Mouse (Mus musculus): Measurements from ENCODE around the gene Klk12.

The Klk12 gene

GRCm38 (mm10) chr7:43768597-43768996 lies at the start of gene Klk12:
Gene Klk12, plus strand, starts transcription at chr7:43768897.
- DNase-seq (ENCODE audit: extremely low read depth, low read depth), result no peak

DNA sequence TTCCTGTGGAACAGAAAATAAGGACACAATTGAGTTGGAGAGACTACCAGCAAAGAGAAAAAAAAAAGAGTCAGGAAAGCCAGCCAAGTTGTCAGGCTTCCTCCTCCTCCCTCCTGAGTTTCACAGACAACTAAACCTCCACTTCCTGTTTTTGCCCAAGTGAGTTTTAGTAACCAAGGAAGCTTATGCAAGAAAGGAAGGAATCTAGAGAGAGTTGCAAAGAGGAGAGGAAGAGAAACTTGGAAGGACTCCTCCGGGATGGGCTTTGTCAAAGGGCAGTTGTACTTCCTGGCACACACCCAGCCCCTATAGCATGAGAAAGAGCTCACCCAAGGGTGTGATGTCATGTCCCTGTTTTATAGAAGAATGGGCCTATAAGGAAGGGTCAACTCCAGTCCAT lies 20.9 kb upstream of the Klk12 start:
- no peak for DNase-seq (ENCODE audit: extremely low read depth, low read depth)

- DNase-seq (ENCODE audit: extremely low read depth, low read depth), result no peak
These were observed 15.9 kb upstream of the Klk12 start for GRCm38 (mm10) chr7:43752806-43753205.

DNA sequence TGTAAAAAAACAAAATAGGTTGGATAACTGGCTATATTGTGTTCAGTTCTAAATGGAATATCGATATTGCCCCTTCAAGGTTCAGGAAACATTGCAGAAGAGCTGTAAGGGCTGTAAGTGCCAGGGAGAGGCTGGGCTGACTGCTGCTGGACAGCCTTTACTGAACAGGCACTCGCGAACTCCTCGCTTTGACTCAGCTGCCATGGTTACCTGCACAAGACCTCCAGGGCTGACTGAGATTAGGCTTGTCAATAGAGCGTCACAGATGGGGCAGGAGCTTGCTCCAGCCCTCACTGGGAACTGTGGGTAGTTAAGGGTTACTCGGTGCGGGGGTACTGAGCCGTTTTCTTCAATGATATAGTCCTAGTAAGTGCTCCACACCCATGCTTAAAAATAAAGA lies 2.2 kb upstream of the Klk12 start:
- DNase-seq (ENCODE audit: extremely low read depth, low read depth), result no peak

- DNase-seq (ENCODE audit: extremely low read depth, low read depth), result no peak
These were observed 939 bp downstream of the Klk12 start for GRCm38 (mm10) chr7:43769636-43770035.

DNA sequence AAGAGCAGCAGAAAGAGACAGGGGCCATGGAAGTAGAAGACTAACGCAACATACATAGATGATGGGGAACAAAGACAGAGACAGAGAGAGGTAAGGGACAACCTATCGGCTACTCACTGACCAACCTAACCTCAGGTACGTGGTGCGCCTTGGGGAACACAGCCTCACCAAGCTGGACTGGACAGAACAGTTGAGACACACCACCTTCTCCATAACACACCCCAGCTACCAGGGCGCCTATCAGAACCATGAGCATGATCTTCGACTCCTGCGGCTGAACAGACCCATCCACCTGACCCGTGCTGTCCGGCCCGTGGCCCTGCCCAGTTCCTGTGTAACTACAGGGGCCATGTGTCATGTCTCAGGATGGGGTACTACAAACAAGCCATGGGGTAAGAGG lies 2.0 kb downstream of the Klk12 start:
- DNase-seq (ENCODE audit: extremely low read depth, low read depth), result no peak

DNA sequence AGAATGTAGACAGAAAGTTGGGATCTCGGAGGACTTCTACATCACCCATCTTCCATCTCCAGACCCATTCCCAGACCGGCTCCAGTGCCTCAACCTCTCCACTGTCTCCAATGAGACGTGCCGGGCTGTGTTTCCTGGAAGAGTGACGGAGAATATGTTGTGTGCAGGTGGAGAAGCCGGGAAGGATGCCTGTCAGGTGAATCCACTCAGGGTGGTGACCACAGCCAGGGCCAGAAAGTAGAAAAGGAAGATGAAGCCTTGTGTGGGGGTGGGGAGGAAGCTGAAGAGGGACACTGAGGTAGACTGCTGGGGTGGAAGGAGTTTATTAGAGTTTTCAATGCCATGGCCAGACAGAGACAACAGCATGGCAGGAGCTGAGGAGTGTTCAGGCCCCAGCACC lies 3.2 kb downstream of the Klk12 start:
- no peak for DNase-seq (ENCODE audit: extremely low read depth, low read depth)

- DNase-seq (ENCODE audit: extremely low read depth, low read depth), result no peak
These were observed 4.2 kb downstream of the Klk12 start for GRCm38 (mm10) chr7:43772901-43773300.

DNA sequence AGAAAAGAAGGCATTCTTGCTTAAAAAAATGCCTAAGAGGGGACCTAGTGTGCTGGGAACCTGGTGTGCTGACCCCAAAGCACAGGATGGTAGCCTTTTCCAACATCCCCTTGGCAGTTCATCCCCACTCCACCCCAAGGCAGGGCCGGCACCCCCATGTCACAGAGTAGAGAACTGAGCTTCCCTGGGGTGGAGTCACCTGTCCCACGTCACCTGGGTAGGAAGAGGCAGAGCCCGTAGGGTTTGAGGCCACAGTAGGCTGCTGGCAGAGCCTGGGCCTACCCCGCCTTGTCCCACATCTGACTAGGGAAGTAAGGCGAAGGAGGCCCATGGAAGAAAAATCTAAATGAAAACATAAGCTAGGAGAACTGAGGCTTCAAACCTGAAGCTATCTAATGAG lies 5.7 kb downstream of the Klk12 start, which contains the start of gene Klk11:
Gene Klk11, plus strand, starts transcription at position 241 of the 400 bp plus-strand sequence.
- DNase-seq (ENCODE audit: extremely low read depth, low read depth), result no peak

GRCm38 (mm10) chr7:43774802-43775201 lies 6.1 kb downstream of the Klk12 start:
- no peak for DNase-seq (ENCODE audit: extremely low read depth, low read depth)

DNA sequence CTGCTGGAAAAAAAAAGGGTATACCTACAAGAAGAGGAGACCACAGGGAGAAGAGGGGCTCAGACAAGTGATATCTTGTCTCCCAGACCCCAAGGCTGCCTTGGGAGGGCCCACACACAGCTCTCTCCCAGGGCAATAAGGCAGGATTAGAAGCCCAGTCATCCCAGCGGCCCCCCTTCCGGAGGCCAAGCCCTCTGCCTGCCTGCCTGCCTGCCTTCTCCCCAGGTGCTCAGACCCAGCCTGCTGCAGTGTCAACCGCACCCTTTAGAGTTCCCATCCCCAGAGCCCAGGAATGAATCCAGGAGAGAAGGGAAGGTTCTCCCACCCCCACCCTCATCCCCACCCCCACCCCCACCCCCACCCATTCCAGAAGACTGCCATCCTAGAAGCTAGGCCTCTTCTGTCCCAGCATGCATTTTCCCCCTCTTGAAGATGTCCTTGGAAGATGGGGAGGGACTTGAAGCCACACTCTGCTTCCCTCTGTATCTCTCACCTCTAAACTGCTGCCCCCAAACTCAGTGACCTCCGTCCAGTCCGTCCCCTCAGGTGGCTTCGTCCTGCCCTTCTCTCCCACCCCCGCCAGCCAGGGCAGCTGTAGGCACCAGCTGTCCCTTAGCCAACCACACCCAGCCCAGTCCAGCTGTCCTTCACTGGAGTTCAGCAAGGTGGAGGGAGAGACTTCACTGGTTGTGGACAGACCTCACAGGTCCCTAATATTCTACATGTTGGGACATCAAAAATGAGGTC lies 6.8 kb downstream of the Klk12 start:
- DNase-seq (ENCODE audit: extremely low read depth, low read depth), result no peak

DNA sequence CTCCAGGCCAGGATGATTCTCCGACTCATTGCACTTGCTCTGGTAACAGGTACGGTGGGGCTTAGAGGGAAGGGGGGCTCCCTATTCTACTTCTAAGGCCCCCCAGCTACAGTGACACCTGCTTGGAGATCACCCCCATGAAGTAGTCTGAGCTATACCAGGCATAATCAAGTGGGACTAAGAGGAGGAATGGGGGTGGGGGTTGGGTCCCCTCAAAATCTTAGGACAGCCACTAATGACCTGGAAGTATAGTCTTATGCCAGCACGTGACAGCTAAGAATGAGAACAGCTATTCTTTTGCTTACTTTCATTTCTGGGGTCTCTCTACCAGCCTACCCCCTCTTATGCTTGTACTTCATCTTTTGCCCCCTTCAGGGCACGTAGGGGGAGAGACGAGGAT lies 7.8 kb downstream of the Klk12 start:
- no peak for DNase-seq (ENCODE audit: extremely low read depth, low read depth)

DNA sequence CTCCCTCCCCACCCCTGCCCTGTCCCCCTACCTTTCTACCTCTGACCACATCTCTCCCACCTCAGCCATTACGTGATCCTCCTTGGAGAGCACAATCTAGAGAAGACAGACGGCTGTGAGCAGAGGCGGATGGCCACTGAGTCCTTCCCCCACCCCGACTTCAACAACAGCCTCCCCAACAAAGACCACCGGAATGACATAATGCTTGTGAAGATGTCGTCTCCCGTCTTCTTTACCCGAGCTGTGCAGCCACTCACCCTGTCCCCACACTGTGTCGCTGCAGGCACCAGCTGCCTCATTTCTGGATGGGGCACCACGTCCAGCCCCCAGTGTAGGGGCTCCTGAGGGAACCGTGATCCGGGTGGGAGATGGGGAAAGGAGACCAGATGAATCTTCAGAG lies 8.7 kb downstream of the Klk12 start:
- no peak for DNase-seq (ENCODE audit: extremely low read depth, low read depth)

DNA sequence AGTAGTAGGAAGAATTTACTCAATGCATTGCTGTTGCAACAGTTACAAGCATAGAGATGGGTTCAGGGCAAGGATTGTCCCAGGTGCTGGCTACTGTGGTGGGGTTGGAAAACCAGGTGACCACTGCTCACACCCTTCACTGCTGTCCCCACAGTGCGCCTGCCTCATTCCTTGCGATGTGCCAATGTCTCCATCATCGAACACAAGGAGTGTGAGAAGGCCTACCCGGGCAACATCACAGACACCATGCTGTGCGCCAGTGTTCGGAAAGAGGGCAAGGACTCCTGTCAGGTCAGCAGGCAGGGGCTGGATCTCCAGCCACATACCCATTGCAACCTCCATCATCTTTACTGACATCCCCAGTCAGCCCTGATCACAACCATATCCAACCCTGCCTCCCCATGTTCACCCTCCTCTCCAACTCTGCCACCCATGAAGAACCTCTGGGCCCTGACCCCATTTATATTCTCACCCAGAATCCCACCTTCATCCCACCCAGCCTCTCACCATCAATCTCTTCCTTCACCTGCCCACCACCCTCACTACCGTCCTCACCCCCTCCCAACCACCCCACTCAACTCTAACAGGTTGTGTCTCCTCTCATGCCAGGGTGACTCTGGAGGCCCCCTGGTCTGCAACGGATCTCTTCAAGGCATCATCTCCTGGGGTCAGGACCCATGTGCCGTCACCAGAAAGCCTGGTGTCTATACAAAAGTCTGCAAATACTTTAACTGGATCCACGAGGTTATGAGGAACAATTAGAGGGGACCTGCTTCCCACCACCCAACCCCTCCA lies 9.7 kb downstream of the Klk12 start:
- no peak for DNase-seq (ENCODE audit: extremely low read depth, low read depth)

DNA sequence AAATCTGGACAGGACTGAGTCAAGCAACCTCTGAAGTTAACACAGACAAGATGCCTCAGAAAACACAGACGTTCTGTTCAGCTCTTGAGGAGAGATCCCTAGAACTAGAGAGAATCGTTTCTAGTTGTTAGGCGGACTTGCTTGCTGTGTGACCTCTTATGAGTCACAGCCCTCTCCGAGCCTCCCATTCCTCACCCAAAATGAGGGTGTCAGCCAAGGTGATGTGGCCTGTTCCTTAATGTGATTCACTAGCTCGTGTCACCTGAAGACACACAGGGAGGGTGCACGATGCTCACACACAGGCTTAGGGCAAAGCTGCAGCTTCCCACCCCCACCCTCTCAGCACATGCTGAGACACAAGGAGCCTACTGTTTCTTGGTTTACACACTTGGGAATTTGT lies 11.5 kb downstream of the Klk12 start:
- no peak for DNase-seq (ENCODE audit: extremely low read depth, low read depth)

DNA sequence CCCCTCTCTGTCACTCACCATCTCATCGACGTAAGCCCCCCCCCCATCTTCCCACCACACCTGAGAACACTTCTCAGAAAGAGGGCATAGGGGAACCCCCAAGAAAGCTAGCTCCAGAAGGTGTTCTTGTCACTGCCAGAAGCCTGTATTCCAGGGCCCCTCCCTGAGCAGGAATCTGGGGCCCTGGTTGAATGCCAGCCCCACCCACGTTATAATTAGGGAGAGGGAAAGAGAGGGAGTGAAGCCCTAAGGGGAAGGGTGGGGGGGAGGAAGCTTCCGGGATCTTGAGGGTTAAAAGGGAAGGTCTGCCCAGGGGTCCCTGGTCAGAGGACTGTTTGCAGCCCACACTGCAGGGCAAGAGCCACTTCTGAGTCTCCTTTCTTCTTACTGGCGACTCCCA lies 12.0 kb downstream of the Klk12 start, which contains the start of gene Klk10:
Gene Klk10, plus strand, starts transcription at position 290 of the 400 bp plus-strand sequence.
- no peak for DNase-seq (ENCODE audit: extremely low read depth, low read depth)

DNA sequence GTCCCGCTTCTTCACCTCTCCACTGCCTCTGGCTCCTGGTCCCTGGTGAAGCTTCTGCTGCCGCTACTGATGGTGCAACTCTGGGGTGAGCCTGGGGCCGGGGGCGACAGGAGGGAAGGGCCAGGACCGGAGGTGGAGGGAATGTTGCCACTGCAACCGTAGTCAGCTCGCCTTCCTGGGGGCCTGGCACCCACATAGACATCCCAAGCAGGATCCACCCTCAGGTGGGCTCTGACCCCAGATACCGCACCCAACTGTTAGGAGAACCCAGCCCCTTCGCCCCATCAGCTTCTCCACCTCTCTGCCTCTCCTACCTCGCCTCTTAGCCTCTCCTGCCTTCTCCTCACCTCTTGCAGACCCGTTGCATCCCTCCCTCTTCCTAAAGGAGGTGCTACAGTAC lies 12.8 kb downstream of the Klk12 start:
- no peak for DNase-seq (ENCODE audit: extremely low read depth, low read depth)

DNA sequence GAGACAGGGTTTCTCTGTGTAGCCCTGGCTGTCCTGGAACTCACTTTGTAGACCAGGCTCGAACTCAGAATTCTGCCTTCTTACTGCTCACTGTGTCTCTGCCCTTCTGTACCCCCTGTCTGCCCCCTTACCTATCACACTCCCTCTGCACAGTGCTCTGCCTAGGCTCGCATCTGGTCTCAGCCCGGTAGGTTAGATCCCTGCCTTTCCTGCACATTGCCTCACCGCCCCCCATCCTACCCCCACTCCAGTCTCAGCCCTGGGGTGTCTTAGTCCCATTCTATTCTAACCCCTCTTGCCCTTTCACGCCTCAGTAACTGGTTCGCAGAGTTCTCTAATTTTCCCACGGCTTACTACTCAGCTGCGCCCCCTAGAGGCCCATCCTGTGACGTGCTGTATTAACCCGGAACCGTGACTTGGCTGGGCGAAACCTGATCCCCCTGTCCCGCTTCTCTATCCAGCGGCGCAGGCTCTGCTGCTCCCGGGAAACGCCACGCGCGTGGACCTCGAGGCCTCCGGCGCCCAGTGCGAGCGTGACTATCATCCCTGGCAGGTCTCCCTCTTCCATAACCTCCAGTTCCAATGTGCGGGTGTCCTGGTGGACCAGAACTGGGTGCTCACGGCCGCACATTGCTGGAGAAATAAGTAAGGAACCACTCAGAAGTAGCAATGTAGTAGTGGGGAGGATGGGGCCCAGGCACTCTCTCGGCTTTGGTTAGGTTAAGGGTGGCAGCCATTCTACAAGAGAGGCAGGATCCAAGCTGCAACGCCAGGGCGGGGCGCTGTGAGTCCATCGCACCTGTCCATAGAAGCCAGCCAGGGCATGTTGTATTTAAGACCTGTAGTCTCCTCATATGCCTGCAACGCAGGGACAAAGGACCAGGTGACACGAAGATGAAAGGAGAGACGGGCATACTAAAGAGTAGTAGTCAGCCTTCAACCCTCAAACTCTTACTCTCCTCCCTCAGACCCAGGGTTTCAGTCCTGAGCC lies 13.9 kb downstream of the Klk12 start:
- DNase-seq (ENCODE audit: extremely low read depth, low read depth), result no peak

- DNase-seq (ENCODE audit: extremely low read depth, low read depth), result no peak
These were observed 16.6 kb downstream of the Klk12 start for GRCm38 (mm10) chr7:43785286-43785685.

GRCm38 (mm10) chr7:43788096-43788495 lies 19.4 kb downstream of the Klk12 start:
- no peak for DNase-seq (ENCODE audit: extremely low read depth, low read depth)

GRCm38 (mm10) chr7:43789295-43789694 lies 20.6 kb downstream of the Klk12 start:
- DNase-seq (ENCODE audit: extremely low read depth, low read depth), result no peak
